Mouse (Mus musculus) MEL (cell line): ENCODE measurements around the gene Tex9. TPM values are rescaled to one million over a fixed set of nuclear protein-coding genes. Genes with fewer than 3 reads are reported as not detected.
A peak's percentile ranks its signal among the peaks of the same experiment; 100 is the strongest.

Source experiments
- DNase-seq: peaks from one replicate; pipeline ENCODE4 v3.0.0; 2011; ENCODE audit warnings: low read depth, low spot score
- H3K27ac ChIP-seq: 2 replicates; pipeline ENCODE4 v1.5.1; 2012; ENCODE audit warnings: low read depth, mild to moderate bottlenecking, control low read depth, low read length, moderate library complexity; ENCODE audit not compliant: control insufficient read depth
- H3K27me3 ChIP-seq, 2 experiments: fragments of 150-350 bp in 1 of 2; sonication (generic) in 1 of 2; 2 replicates each; pipeline ENCODE4 v1.6.1; 2012; ENCODE audit warnings: low read length in 2 of 2, mild to moderate bottlenecking in 2 of 2, improper control_type of control experiment in 1 of 2, moderate library complexity in 1 of 2; ENCODE audit not compliant: insufficient read depth in 2 of 2, control insufficient read depth in 1 of 2
- H3K36me3 ChIP-seq, 2 experiments: 2 replicates each; pipeline ENCODE4 v1.6.1; 2012 to 2014; ENCODE audit warnings: low read length in 2 of 2, improper control_type of control experiment in 1 of 2, inconsistent platforms in 1 of 2, mild to moderate bottlenecking in 1 of 2; ENCODE audit not compliant: insufficient read depth in 2 of 2, control insufficient read depth in 1 of 2
- H3K4me1 ChIP-seq, 2 experiments: fragments of 150-350 bp in 1 of 2; sonication (generic) in 1 of 2; 2 replicates each; pipeline ENCODE4 v1.6.1; 2012; ENCODE audit warnings: low read length in 2 of 2, improper control_type of control experiment in 1 of 2, mild to moderate bottlenecking in 1 of 2; ENCODE audit not compliant: insufficient read depth in 2 of 2, control insufficient read depth in 1 of 2
- H3K4me3 ChIP-seq, 2 experiments: fragments of 150-350 bp in 1 of 2; sonication (generic) in 1 of 2; 2 replicates each; pipeline ENCODE4 v1.5.1; 2012; ENCODE audit warnings: low read depth in 2 of 2, low read length in 2 of 2, mild to moderate bottlenecking in 2 of 2, moderate library complexity in 2 of 2, control low read depth in 1 of 2, improper control_type of control experiment in 1 of 2; ENCODE audit not compliant: control insufficient read depth in 1 of 2, insufficient read depth in 1 of 2
- H3K79me2 ChIP-seq: 2 replicates; pipeline ENCODE4 v1.6.1; 2012; ENCODE audit warnings: mild to moderate bottlenecking, low read length, moderate library complexity; ENCODE audit not compliant: control insufficient read depth, poor library complexity, insufficient read depth
- H3K9ac ChIP-seq: 2 replicates; pipeline ENCODE4 v1.6.1; 2012; ENCODE audit warnings: low read depth, mild to moderate bottlenecking, control low read depth, low read length, moderate library complexity; ENCODE audit not compliant: control insufficient read depth, poor library complexity, severe bottlenecking
- H3K9me3 ChIP-seq: fragments of 150-350 bp; sonication (generic); replicated peaks from 2 replicates; pipeline ENCODE4 v1.6.1; 2012; ENCODE audit warnings: mild to moderate bottlenecking, low read length, improper control_type of control experiment, moderate library complexity; ENCODE audit not compliant: insufficient read depth
- CTCF ChIP-seq, 3 experiments: IDR thresholded peaks in 2 of 3; conservative IDR thresholded peaks in 1 of 3; 2 replicates each; pipeline ENCODE4 v1.5.1; 2011 to 2012; ENCODE audit warnings: low read length in 3 of 3, low read depth in 2 of 3, mild to moderate bottlenecking in 2 of 3, improper control_type of control experiment in 1 of 3, inconsistent platforms in 1 of 3, mixed read lengths in 1 of 3, moderate library complexity in 1 of 3; ENCODE audit not compliant: control insufficient read depth in 1 of 3, insufficient read depth in 1 of 3, poor library complexity in 1 of 3, severe bottlenecking in 1 of 3
- E2F4 ChIP-seq: IDR thresholded peaks from 2 replicates; pipeline ENCODE4 v1.6.1; 2011; ENCODE audit warnings: low read depth, low read length, improper control_type of control experiment, borderline replicate concordance
- ELF1 ChIP-seq: IDR thresholded peaks from 2 replicates; pipeline ENCODE4 v1.6.1; 2014; ENCODE audit warnings: low read depth, mild to moderate bottlenecking, inconsistent platforms, low read length, improper control_type of control experiment, moderate library complexity
- EP300 ChIP-seq, 2 experiments: IDR thresholded peaks; 2 replicates each; pipeline ENCODE4 v1.6.1; 2011; ENCODE audit warnings: improper control_type of control experiment in 2 of 2, low read length in 2 of 2, low read depth in 1 of 2, mild to moderate bottlenecking in 1 of 2
- GATA1 ChIP-seq: IDR thresholded peaks from 2 replicates; pipeline ENCODE4 v1.6.1; 2011; ENCODE audit warnings: low read depth, low read length, improper control_type of control experiment
- HCFC1 ChIP-seq: IDR thresholded peaks from 2 replicates; pipeline ENCODE4 v1.6.1; 2012; ENCODE audit warnings: low read depth, mild to moderate bottlenecking, inconsistent platforms, low read length, improper control_type of control experiment, moderate library complexity
- JUND ChIP-seq: IDR thresholded peaks from 2 replicates; pipeline ENCODE4 v1.6.1; 2011; ENCODE audit warnings: low read depth, mild to moderate bottlenecking, improper control_type of control experiment, low read length
- MAZ ChIP-seq: IDR thresholded peaks from 2 replicates; pipeline ENCODE4 v1.6.1; 2012; ENCODE audit warnings: low read depth, mild to moderate bottlenecking, inconsistent platforms, low read length, improper control_type of control experiment
- MXI1 ChIP-seq: IDR thresholded peaks from 2 replicates; pipeline ENCODE4 v1.6.1; 2011; ENCODE audit warnings: mild to moderate bottlenecking, low read depth, low read length, improper control_type of control experiment
- MYB ChIP-seq: IDR thresholded peaks from 2 replicates; pipeline ENCODE4 v1.6.1; 2011; ENCODE audit warnings: mild to moderate bottlenecking, low read depth, low read length, improper control_type of control experiment
- NELFE ChIP-seq: IDR thresholded peaks from 2 replicates; pipeline ENCODE4 v1.6.1; 2011; ENCODE audit warnings: low read depth, low read length, improper control_type of control experiment
- POLR2AphosphoS2 ChIP-seq: IDR thresholded peaks from 2 replicates; pipeline ENCODE4 v1.6.1; 2011; ENCODE audit warnings: low read length, improper control_type of control experiment
- RAD21 ChIP-seq: IDR thresholded peaks from 2 replicates; pipeline ENCODE4 v1.6.1; 2011; ENCODE audit warnings: mild to moderate bottlenecking, low read depth, low read length, improper control_type of control experiment
- RCOR1 ChIP-seq: IDR thresholded peaks from 2 replicates; pipeline ENCODE4 v1.6.1; 2012; ENCODE audit warnings: low read depth, mild to moderate bottlenecking, inconsistent platforms, low read length, improper control_type of control experiment
- SIN3A ChIP-seq: IDR thresholded peaks from 2 replicates; pipeline ENCODE4 v1.6.1; 2012; ENCODE audit warnings: low read length, improper control_type of control experiment, inconsistent platforms
- SMC3 ChIP-seq: IDR thresholded peaks from 2 replicates; pipeline ENCODE4 v1.6.1; 2011; ENCODE audit warnings: low read depth, low read length, improper control_type of control experiment
- TBP ChIP-seq: IDR thresholded peaks from 2 replicates; pipeline ENCODE4 v1.8.0; 2011; ENCODE audit warnings: low read depth, low read length, improper control_type of control experiment
- USF1 ChIP-seq: IDR thresholded peaks from 2 replicates; pipeline ENCODE4 v1.6.1; 2014; ENCODE audit warnings: low read depth, mild to moderate bottlenecking, inconsistent platforms, low read length, improper control_type of control experiment, moderate library complexity
- ZC3H11A ChIP-seq: IDR thresholded peaks from 2 replicates; pipeline ENCODE4 v1.6.1; 2012; ENCODE audit warnings: low read depth, mild to moderate bottlenecking, inconsistent platforms, low read length, improper control_type of control experiment
- polyA plus RNA-seq, 2 experiments: library from polyadenylated mRNA; stranded (reverse) in 1 of 2; unstranded in 1 of 2; fragments of >175 nt in 1 of 2; fragments of >200 nt in 1 of 2; gene quantifications; 2 replicates each; pipeline versions ENCODE4 v1.2.1 to v1.2.4; 2012; ENCODE audit warnings: low replicate concordance in 2 of 2, low read depth in 1 of 2; ENCODE audit not compliant: insufficient read length in 2 of 2, insufficient read depth in 1 of 2, missing spikeins in 1 of 2
- total RNA-seq: library from RNA; depleted of rRNA; stranded (reverse); fragments of 300-350 nt; gene quantifications from 2 replicates; pipeline ENCODE4 v1.2.3, GENCODE M21; 2012

Gene Tex9
- total and polyA plus RNA-seq, 3 experiments = 7.0 to 17.1 TPM; not detected in 1

GRCm38 (mm10) chr9:72409381-72410225 is 82.4 kb downstream of the Tex9 start (continued):
- TF ChIP-seq RAD21 (no peak), E2F4 (no peak), JUND (no peak), ELF1 (no peak), EP300 (IDR thresholded peaks at IDR 0.05; ENCODE audit: low read depth in 1 of 2, low read length in 2 of 2) (peak in 1 of 2 experiments; percentile 53; a peak in 2 of 4 replicates), POLR2AphosphoS2 (no peak), ZC3H11A (no peak), HCFC1 (no peak), RCOR1 (0 out of 2 replicates have a peak, but pooled peaks have one; percentile 37), USF1 (peak; percentile 73), MAZ (no peak), GATA1 (peak; percentile 55), MXI1 (peak; percentile 72; the same call in 1 of the 2 replicates), NELFE (no peak), MYB (no peak)

- peaks cover 0 to 14% of the 10 kb centered on the region in 2 experiments; a peak in 2 of 4 replicates for H3K36me3 ChIP-seq
- DNase-seq = peak; percentile 93
- peak overlapping the region; percentile 16 for H3K27ac ChIP-seq
- TF ChIP-seq TBP (peak; percentile 72), ZC3H11A (peak; percentile 63), CTCF (IDR thresholded peaks at IDR 0.05 in 2 of 3, conservative IDR thresholded peaks at IDR 0.05 in 1 of 3; ENCODE audit: control insufficient read depth in 1 of 3, insufficient read depth in 1 of 3, low read depth in 2 of 3, low read length in 3 of 3, poor library complexity in 1 of 3, severe bottlenecking in 1 of 3) (peak; percentile 89 to 94 (median 91)), MXI1 (0 out of 2 replicates have a peak, but pooled peaks have one; percentile 34), RAD21 (peak; percentile 91), MAZ (no peak), SIN3A (peak; percentile 74; the same call in 1 of the 2 replicates), SMC3 (peak; percentile 75), RCOR1 (no peak)
- no peaks in the 10 kb centered on the region; the same call in 1 of the 2 replicates for H3K79me2 ChIP-seq
- H3K27me3 ChIP-seq = no peaks in the 10 kb centered on the region
- no peaks in the 10 kb centered on the region for H3K9me3 ChIP-seq
- peaks cover 2 to 21% of the 10 kb centered on the region in 2 experiments; a peak in 2 of 4 replicates for H3K4me1 ChIP-seq
- H3K4me3 ChIP-seq = peak overlapping the region; percentile 55 to 74
- H3K9ac ChIP-seq = peak overlapping the region; percentile 71
Measured at GRCm38 (mm10) chr9:72408131-72408586, 83.9 kb downstream of the Tex9 start.
